Mouse (Mus musculus) layer of hippocampus, postnatal 14 days (tissue): Measurements from ENCODE around the gene Mxd4. TPM values are rescaled to one million over a fixed set of nuclear protein-coding genes. Genes with fewer than 3 reads are reported as not detected.

Experiments used
- DNase-seq, 2 experiments: peaks; one replicate each; pipeline ENCODE4 v3.0.0; 2021 to 2022; ENCODE audit warnings: low spot score in 2 of 2, mixed read lengths in 1 of 2
- total RNA-seq, 2 experiments: library from RNA; stranded (reverse); gene quantifications; 2 replicates each; pipeline ENCODE4 v1.2.3; 2021

Gene Mxd4
- total RNA-seq, 2 experiments from 2014 or later, result 79.2 to 89.4 TPM

- DNase-seq, result no peak
Observed at GRCm38 (mm10) chr5:34198615-34199014, 11.1 kb upstream of the Mxd4 start.

- no peak for DNase-seq
Observed at GRCm38 (mm10) chr5:34197243-34197642, 9.7 kb upstream of the Mxd4 start.

- no peak for DNase-seq
Observed at GRCm38 (mm10) chr5:34196423-34196822, 8.9 kb upstream of the Mxd4 start.

- no peak for DNase-seq
Observed at GRCm38 (mm10) chr5:34195786-34196185, 8.3 kb upstream of the Mxd4 start.

- DNase-seq, result no peak
Observed at GRCm38 (mm10) chr5:34194975-34195662, 7.6 kb upstream of the Mxd4 start.

- DNase-seq, result no peak
Observed at GRCm38 (mm10) chr5:34194426-34194825, 6.9 kb upstream of the Mxd4 start.

- DNase-seq, result no peak
Observed at GRCm38 (mm10) chr5:34191843-34192242, 4.3 kb upstream of the Mxd4 start.

GRCm38 (mm10) chr5:34191021-34191420 is 3.5 kb upstream of the Mxd4 start:
- DNase-seq, result no peak

- no peak for DNase-seq
Observed at GRCm38 (mm10) chr5:34189521-34189920, 2.0 kb upstream of the Mxd4 start.

GRCm38 (mm10) chr5:34188856-34189255 is 1.3 kb upstream of the Mxd4 start:
- DNase-seq, result no peak

GRCm38 (mm10) chr5:34186961-34187391 is 544 bp downstream of the Mxd4 start:
- no peak for DNase-seq

- no peak for DNase-seq
Observed at GRCm38 (mm10) chr5:34186391-34186790, 1.1 kb downstream of the Mxd4 start.

GRCm38 (mm10) chr5:34185791-34186190 is 1.7 kb downstream of the Mxd4 start:
- DNase-seq, result no peak

GRCm38 (mm10) chr5:34185051-34185580 is 2.4 kb downstream of the Mxd4 start:
- no peak for DNase-seq

- DNase-seq, result no peak
Observed at GRCm38 (mm10) chr5:34183976-34184375, 3.5 kb downstream of the Mxd4 start.

GRCm38 (mm10) chr5:34183156-34183880 is 4.2 kb downstream of the Mxd4 start:
- DNase-seq, result peak in 1 of 2 experiments; percentile 7

GRCm38 (mm10) chr5:34182486-34182885 is 5.0 kb downstream of the Mxd4 start:
- DNase-seq, result peak in 1 of 2 experiments; percentile 0

- peak in 1 of 2 experiments; percentile 3 for DNase-seq
Observed at GRCm38 (mm10) chr5:34177821-34178220, 9.7 kb downstream of the Mxd4 start.

GRCm38 (mm10) chr5:34177091-34177490 is 10.4 kb downstream of the Mxd4 start:
- peak; percentile 1 for DNase-seq

- no peak for DNase-seq
Observed at GRCm38 (mm10) chr5:34176691-34177090, 10.8 kb downstream of the Mxd4 start.

- peak; percentile 0 to 1 for DNase-seq
Observed at GRCm38 (mm10) chr5:34175403-34175694, 12.2 kb downstream of the Mxd4 start.

- peak; percentile 1 to 3 for DNase-seq
Observed at GRCm38 (mm10) chr5:34174550-34175402, 12.7 kb downstream of the Mxd4 start.
